Mouse (Mus musculus) embryo, embryonic 10 days (tissue): ENCODE data around the gene Adgrg5.

Source experiments
- DNase-seq: peaks from one replicate; pipeline ENCODE4 v3.0.0-alpha.2; 2015; ENCODE audit warnings: low spot score

The Adgrg5 gene

GRCm38 (mm10) chr8:94967554-94967953 lies 44.1 kb downstream of the Adgrg5 start:
- no peak for DNase-seq

- DNase-seq, result no peak
Observed at GRCm38 (mm10) chr8:94973270-94973669, 49.8 kb downstream of the Adgrg5 start.

GRCm38 (mm10) chr8:94973786-94974185 lies 50.3 kb downstream of the Adgrg5 start:
- DNase-seq, result no peak

- DNase-seq, result no peak
Observed at GRCm38 (mm10) chr8:94974467-94975165, 51.1 kb downstream of the Adgrg5 start, which contains the start of gene Adgrg1. Adgrg1 (plus strand) TSS chr8:94974751.

- no peak for DNase-seq
Observed at GRCm38 (mm10) chr8:94976651-94977417, 53.3 kb downstream of the Adgrg5 start.

GRCm38 (mm10) chr8:94978131-94978530 lies 54.6 kb downstream of the Adgrg5 start:
- DNase-seq, result no peak

GRCm38 (mm10) chr8:94978593-94979319 lies 55.3 kb downstream of the Adgrg5 start:
- no peak for DNase-seq

- DNase-seq, result no peak
Observed at GRCm38 (mm10) chr8:94980176-94980575, 56.7 kb downstream of the Adgrg5 start.

GRCm38 (mm10) chr8:94980976-94981375 lies 57.5 kb downstream of the Adgrg5 start:
- DNase-seq, result no peak

- no peak for DNase-seq
Observed at GRCm38 (mm10) chr8:94981848-94982247, 58.4 kb downstream of the Adgrg5 start.

- no peak for DNase-seq
Observed at GRCm38 (mm10) chr8:94983146-94983545, 59.7 kb downstream of the Adgrg5 start.

- peak; percentile 50 for DNase-seq
Observed at GRCm38 (mm10) chr8:94983881-94984516, 60.5 kb downstream of the Adgrg5 start.

GRCm38 (mm10) chr8:94985023-94985422 lies 61.5 kb downstream of the Adgrg5 start:
- no peak for DNase-seq

- DNase-seq, result no peak
Observed at GRCm38 (mm10) chr8:94986676-94987075, 63.2 kb downstream of the Adgrg5 start.

GRCm38 (mm10) chr8:94987553-94987952 lies 64.1 kb downstream of the Adgrg5 start:
- no peak for DNase-seq

GRCm38 (mm10) chr8:94988619-94989018 lies 65.1 kb downstream of the Adgrg5 start:
- DNase-seq, result no peak

- no peak for DNase-seq
Observed at GRCm38 (mm10) chr8:94989711-94990110, 66.2 kb downstream of the Adgrg5 start.

- no peak for DNase-seq
Observed at GRCm38 (mm10) chr8:94990598-94991453, 67.3 kb downstream of the Adgrg5 start.

- no peak for DNase-seq
Observed at GRCm38 (mm10) chr8:94991454-94991994, 68.0 kb downstream of the Adgrg5 start.

- no peak for DNase-seq
Observed at GRCm38 (mm10) chr8:94992010-94992409, 68.5 kb downstream of the Adgrg5 start.

- DNase-seq, result no peak
Observed at GRCm38 (mm10) chr8:94992534-94992933, 69.0 kb downstream of the Adgrg5 start.
